Mouse (Mus musculus): ENCODE measurements around the gene St6galnac3. TPM values are rescaled to one million over a fixed set of nuclear protein-coding genes. Genes with fewer than 3 reads are reported as not detected.

Gene St6galnac3
- polyA plus RNA-seq, 1 experiment, result 16.7 TPM

- Histone ChIP-seq H3K27ac (ENCODE audit: insufficient read depth, low read length) (no peak overlapping the region), H3K4me3 (ENCODE audit: insufficient read depth, low read length) (no peak overlapping the region), H3K4me1 (ENCODE audit: control insufficient read depth, insufficient read depth, low read length) (peaks cover 2% of the 10 kb centered on the region; the same call in 1 of the 2 replicates)
- TF ChIP-seq POLR2A (IDR thresholded peaks at IDR 0.05; ENCODE audit: extremely low read depth, insufficient read depth, low read length) (no peak), CTCF (IDR thresholded peaks at IDR 0.05; ENCODE audit: extremely low read depth, insufficient read depth, low read length) (no peak)
Measured at GRCm38 (mm10) chr3:153407698-153408097, 317.3 kb downstream of the St6galnac3 start.

GRCm38 (mm10) chr3:153406858-153407257 is 318.1 kb downstream of the St6galnac3 start:
- Histone ChIP-seq H3K4me3 (ENCODE audit: insufficient read depth, low read length) (no peak overlapping the region), H3K4me1 (ENCODE audit: control insufficient read depth, insufficient read depth, low read length) (peaks cover 2% of the 10 kb centered on the region; the same call in 1 of the 2 replicates), H3K27ac (ENCODE audit: insufficient read depth, low read length) (no peak overlapping the region)
- TF ChIP-seq POLR2A (IDR thresholded peaks at IDR 0.05; ENCODE audit: extremely low read depth, insufficient read depth, low read length) (no peak), CTCF (IDR thresholded peaks at IDR 0.05; ENCODE audit: extremely low read depth, insufficient read depth, low read length) (no peak)

- Histone ChIP-seq H3K4me1 (ENCODE audit: control insufficient read depth, insufficient read depth, low read length) (peaks cover 2% of the 10 kb centered on the region; the same call in 1 of the 2 replicates), H3K27ac (ENCODE audit: insufficient read depth, low read length) (no peak overlapping the region), H3K4me3 (ENCODE audit: insufficient read depth, low read length) (no peak overlapping the region)
- TF ChIP-seq POLR2A (IDR thresholded peaks at IDR 0.05; ENCODE audit: extremely low read depth, insufficient read depth, low read length) (no peak), CTCF (IDR thresholded peaks at IDR 0.05; ENCODE audit: extremely low read depth, insufficient read depth, low read length) (no peak)
Measured at GRCm38 (mm10) chr3:153406220-153406619, 318.8 kb downstream of the St6galnac3 start.

- Histone ChIP-seq H3K4me1 (ENCODE audit: control insufficient read depth, insufficient read depth, low read length) (peaks cover 2% of the 10 kb centered on the region; the same call in 1 of the 2 replicates), H3K27ac (ENCODE audit: insufficient read depth, low read length) (no peak overlapping the region), H3K4me3 (ENCODE audit: insufficient read depth, low read length) (no peak overlapping the region)
- TF ChIP-seq POLR2A (IDR thresholded peaks at IDR 0.05; ENCODE audit: extremely low read depth, insufficient read depth, low read length) (no peak), CTCF (IDR thresholded peaks at IDR 0.05; ENCODE audit: extremely low read depth, insufficient read depth, low read length) (no peak)
Measured at GRCm38 (mm10) chr3:153405643-153406042, 319.3 kb downstream of the St6galnac3 start.

- H3K27ac ChIP-seq (ENCODE audit: insufficient read depth, low read length), result no peak overlapping the region
- peaks cover 10% of the 10 kb centered on the region for H3K4me1 ChIP-seq (ENCODE audit: control insufficient read depth, insufficient read depth, low read length)
- no peak for TF ChIP-seq CTCF (IDR thresholded peaks at IDR 0.05; ENCODE audit: extremely low read depth, insufficient read depth, low read length)
- no peak for TF ChIP-seq POLR2A (IDR thresholded peaks at IDR 0.05; ENCODE audit: extremely low read depth, insufficient read depth, low read length)
- no peak overlapping the region for H3K4me3 ChIP-seq (ENCODE audit: insufficient read depth, low read length)
Measured at GRCm38 (mm10) chr3:153400259-153400658, 324.7 kb downstream of the St6galnac3 start.

GRCm38 (mm10) chr3:153399574-153399973 is 325.4 kb downstream of the St6galnac3 start:
- H3K4me1 ChIP-seq (ENCODE audit: control insufficient read depth, insufficient read depth, low read length), result peaks cover 11% of the 10 kb centered on the region
- TF ChIP-seq POLR2A (IDR thresholded peaks at IDR 0.05; ENCODE audit: extremely low read depth, insufficient read depth, low read length), result no peak
- no peak for TF ChIP-seq CTCF (IDR thresholded peaks at IDR 0.05; ENCODE audit: extremely low read depth, insufficient read depth, low read length)
- H3K4me3 ChIP-seq (ENCODE audit: insufficient read depth, low read length), result no peak overlapping the region
- no peak overlapping the region for H3K27ac ChIP-seq (ENCODE audit: insufficient read depth, low read length)

GRCm38 (mm10) chr3:153397726-153398125 is 327.2 kb downstream of the St6galnac3 start:
- Histone ChIP-seq H3K4me1 (ENCODE audit: control insufficient read depth, insufficient read depth, low read length) (peaks cover 11% of the 10 kb centered on the region), H3K27ac (ENCODE audit: insufficient read depth, low read length) (no peak overlapping the region), H3K4me3 (ENCODE audit: insufficient read depth, low read length) (no peak overlapping the region)
- TF ChIP-seq POLR2A (IDR thresholded peaks at IDR 0.05; ENCODE audit: extremely low read depth, insufficient read depth, low read length), result no peak
- no peak for TF ChIP-seq CTCF (IDR thresholded peaks at IDR 0.05; ENCODE audit: extremely low read depth, insufficient read depth, low read length)

GRCm38 (mm10) chr3:153396375-153397068 is 328.5 kb downstream of the St6galnac3 start:
- no peak overlapping the region for H3K4me3 ChIP-seq (ENCODE audit: insufficient read depth, low read length)
- TF ChIP-seq POLR2A (IDR thresholded peaks at IDR 0.05; ENCODE audit: extremely low read depth, insufficient read depth, low read length) (no peak), CTCF (IDR thresholded peaks at IDR 0.05; ENCODE audit: extremely low read depth, insufficient read depth, low read length) (no peak)
- peaks cover 11% of the 10 kb centered on the region for H3K4me1 ChIP-seq (ENCODE audit: control insufficient read depth, insufficient read depth, low read length)
- H3K27ac ChIP-seq (ENCODE audit: insufficient read depth, low read length), result no peak overlapping the region

GRCm38 (mm10) chr3:153395351-153395750 is 329.6 kb downstream of the St6galnac3 start:
- peaks cover 12% of the 10 kb centered on the region for H3K4me1 ChIP-seq (ENCODE audit: control insufficient read depth, insufficient read depth, low read length)
- H3K27ac ChIP-seq (ENCODE audit: insufficient read depth, low read length), result no peak overlapping the region
- H3K4me3 ChIP-seq (ENCODE audit: insufficient read depth, low read length), result no peak overlapping the region
- TF ChIP-seq CTCF (IDR thresholded peaks at IDR 0.05; ENCODE audit: extremely low read depth, insufficient read depth, low read length), result no peak
- no peak for TF ChIP-seq POLR2A (IDR thresholded peaks at IDR 0.05; ENCODE audit: extremely low read depth, insufficient read depth, low read length)

- peaks cover 11% of the 10 kb centered on the region for H3K4me1 ChIP-seq (ENCODE audit: control insufficient read depth, insufficient read depth, low read length)
- TF ChIP-seq POLR2A (IDR thresholded peaks at IDR 0.05; ENCODE audit: extremely low read depth, insufficient read depth, low read length) (no peak), CTCF (IDR thresholded peaks at IDR 0.05; ENCODE audit: extremely low read depth, insufficient read depth, low read length) (no peak)
- H3K4me3 ChIP-seq (ENCODE audit: insufficient read depth, low read length), result no peak overlapping the region
- H3K27ac ChIP-seq (ENCODE audit: insufficient read depth, low read length), result no peak overlapping the region
Measured at GRCm38 (mm10) chr3:153394751-153395150, 330.2 kb downstream of the St6galnac3 start.
